Mouse (Mus musculus) layer of hippocampus, postnatal 36 days (tissue): ENCODE measurements around the gene Foxn3. TPM values are rescaled to one million over a fixed set of nuclear protein-coding genes. Genes with fewer than 3 reads are reported as not detected.

Experiments
- DNase-seq, 2 experiments: peaks; one replicate each; pipeline ENCODE4 v3.0.0; 2022
- total RNA-seq, 2 experiments: library from RNA; stranded (reverse); gene quantifications; 2 replicates each; pipeline ENCODE4 v1.2.3; 2021

Gene Foxn3
- total RNA-seq, 2 experiments from 2014 or later: 53.7 to 55.2 TPM

DNA sequence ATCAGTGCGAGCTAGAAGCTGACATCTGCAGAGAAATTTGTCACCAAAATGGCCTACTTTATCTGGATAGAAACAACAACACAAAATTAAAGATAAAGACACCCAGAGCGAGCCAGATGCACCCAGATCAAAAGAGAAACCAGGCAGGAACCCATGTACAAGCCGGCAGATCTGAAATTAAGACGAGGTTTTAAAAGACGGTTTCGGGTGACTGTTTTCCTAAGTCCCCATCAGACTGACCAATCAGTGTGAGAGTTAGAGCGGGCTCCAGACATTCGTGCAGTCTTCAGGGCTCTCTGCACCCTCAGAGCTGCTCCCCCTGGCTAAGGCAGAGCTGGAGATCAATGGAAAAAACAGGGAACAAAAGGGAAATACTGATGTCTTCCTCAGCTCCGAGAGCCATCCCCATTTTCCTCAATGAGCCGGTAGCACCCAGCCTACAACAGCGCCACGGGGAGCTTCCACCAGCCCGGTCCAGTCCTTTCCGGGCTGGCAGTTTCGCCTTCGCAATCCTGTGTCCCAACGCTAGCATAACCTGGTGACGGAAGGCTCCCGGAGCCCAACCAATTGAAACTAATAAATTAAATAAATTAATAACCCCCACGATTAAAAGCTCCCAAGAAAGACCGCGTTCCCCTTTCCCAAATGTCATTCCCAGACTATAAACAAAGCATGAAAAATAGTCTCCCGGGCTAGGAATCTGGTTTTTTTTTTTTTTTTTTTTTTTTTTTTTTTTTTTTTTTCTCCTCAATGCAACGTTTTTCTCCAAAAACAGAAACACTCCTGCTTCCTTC, 1.1 kb downstream of the Foxn3 start:
- DNase-seq: peak; percentile 42 to 64

DNA sequence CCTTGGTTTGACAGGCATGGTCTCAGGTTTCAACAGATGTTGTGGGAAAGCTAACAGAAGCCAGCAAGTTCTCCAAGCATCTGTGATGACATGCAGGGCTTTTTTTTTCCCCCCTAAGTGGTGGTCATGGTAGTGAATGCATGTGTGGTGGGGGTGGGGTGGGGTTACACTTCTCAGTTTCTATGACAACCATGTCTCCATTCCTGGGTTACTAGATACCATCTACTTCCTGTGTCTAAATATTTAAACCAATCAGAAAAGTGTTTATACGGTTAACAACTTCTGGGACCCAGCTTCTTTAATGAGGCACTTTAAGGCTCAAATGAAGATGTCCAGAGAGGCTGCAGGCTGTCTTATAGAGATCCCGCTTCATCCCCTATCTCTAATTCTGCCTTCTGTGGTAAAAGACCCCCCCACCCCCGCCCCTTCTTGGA, 2.0 kb downstream of the Foxn3 start:
- no peak for DNase-seq

DNA sequence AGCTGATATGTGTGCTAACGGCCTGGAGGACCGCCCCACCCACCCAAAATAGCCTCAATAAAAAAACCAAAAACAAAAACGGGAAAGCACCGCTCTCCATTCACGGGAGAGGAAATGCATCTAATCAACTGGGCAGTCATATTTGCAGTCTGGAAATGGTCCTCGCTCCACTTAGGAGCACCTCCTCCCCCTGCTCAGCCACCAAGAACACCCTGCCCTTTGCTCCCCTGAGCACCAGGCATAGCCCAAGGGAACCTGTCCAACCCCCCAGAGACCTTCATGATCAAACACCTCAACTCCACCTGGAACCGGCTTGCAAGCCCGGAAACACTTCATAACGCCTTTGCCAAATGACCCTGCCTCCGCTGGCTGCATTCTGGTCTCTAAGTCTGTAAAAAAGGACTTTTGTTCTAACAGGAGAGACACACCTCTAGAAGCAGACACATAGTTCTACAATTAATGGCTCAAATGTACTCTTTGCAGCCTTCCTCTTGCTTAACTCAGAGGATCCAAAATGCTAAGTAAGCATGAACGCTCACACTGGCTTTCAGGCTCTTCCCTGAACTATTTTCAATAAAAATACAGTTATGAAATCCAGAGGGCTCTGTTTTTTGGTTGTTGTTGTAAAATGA, 2.6 kb downstream of the Foxn3 start:
- no peak for DNase-seq

DNA sequence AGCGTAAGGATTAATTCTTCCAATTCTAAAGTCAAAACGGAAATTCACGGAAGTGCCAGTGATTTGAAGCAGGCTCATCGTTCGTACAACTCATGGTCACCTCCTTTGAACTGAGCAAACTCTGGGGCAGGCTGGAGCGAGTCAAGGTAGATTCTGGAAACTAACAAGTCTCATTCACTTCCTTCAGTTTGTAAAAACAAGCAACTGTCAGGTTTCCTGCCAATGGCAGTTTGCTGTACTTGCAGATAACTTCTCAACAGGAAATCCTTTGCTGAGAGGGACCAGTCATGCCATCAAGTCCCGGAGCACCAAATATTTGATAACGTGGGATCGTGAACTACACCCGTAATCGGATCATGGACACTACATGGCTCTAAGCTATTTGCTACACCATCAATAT, 3.9 kb downstream of the Foxn3 start:
- DNase-seq: no peak

DNA sequence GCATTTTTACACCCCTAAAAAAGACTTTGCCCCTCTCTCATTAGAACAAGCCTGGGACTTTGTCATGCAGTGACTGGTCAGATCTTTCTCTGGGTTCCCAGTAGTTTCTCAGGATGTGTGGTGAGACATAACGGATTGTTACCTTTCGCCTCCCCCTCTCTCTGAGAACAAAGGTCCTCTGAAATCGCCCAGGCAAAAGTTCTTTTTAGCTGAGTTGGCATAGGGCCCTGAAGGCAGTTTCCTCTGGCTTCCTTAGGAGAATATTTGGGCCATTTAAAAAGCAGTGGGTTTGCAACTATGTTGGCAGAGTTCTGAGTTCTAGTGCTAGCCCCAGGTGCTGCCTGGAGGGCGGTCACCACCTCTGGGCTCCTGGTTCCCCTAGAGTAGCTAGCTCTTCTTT, 4.9 kb downstream of the Foxn3 start:
- no peak for DNase-seq

DNA sequence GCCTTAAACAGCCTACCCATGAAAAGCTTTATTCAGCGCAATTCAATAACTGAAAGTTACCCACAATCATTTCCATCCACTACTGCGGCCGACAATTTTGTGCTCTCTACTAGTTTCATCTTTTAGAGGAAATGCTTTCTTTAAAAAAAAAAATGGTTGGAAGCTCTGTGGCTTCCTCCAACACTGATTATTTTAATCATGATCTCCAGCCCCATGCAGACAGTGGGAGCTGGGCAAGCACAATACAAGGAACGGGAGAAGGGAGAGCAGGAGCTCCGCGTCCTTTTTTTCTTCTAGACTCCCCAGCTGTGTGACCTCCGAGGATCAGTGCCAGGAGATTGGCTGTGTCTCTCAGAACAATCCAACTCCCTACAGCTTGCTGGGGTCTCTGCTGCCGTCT, 5.9 kb downstream of the Foxn3 start:
- no peak for DNase-seq

DNA sequence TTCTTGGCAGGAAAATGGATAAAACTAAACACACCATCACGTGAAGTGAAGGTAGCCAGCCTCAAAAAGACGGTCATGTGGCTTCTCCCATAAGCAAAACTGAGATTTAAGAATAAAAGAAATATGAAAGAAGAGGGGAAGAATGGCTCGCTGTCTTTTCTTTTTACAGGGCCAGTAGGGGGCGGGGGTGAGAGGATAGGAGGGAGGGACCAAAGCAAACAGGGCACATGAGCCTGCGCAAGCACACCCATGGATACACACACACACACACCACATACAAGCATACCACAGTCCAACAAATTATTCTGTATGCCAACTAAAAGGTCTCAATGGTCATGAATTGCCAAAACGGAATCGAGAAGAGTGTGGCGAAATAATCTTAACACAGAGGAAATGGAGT, 12.8 kb downstream of the Foxn3 start:
- DNase-seq: no peak

DNA sequence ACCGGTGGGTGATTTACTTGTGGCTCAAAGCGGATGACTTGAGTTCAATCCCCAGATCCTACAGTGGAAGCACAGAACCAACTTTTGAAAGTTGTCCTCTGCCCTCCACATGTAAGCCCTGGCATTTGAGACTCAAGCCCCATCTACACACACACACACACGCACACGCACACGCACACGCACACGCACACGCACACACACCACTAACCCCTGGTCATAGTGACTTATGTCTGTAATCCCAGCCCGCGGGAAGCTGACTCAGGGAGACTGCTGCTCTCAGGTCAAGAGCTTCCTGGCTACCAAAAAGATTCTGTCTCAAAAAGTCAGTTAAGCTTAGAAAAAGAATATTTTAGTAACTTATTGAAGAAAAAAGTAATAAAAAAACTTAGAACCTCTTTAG, 13.6 kb downstream of the Foxn3 start:
- no peak for DNase-seq

DNA sequence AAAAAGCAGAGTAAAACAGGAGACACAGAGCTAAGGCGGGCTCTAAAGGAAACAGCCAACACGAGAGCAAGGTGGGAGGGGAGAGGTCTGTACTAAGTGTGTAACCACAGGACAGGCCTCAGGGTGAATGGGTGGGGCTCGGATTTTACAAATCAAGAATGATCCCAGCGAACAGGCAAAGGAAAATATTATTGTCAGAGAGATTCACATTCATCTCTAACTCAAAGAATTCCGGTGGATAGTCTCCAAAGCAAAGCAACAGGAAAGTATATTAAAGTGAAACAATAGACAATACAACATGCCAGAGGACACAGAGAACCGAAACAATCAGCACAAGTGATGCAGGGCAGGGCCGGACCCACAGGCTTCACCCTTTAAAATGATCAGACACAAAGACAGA, 15.0 kb downstream of the Foxn3 start:
- DNase-seq: no peak

DNA sequence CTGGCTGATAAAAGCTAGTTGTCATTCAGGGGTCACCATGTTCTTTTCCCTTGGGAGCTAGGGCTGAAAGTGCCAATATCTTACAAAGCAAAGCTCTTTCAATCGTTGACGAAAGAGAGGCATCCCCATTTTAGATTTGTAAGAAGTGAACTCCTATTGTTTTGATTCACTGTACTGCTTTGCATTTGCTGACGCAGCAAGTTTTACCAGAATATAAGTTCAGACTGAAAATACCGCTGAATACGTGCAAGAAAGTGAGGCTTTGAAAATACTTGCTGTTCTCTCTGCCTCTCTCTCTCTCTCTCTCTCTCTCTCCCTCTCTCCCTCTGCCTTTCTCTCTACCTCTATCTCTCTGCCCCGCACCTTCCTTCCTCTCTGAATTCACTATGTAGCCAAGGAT, 16.1 kb downstream of the Foxn3 start:
- no peak for DNase-seq

DNA sequence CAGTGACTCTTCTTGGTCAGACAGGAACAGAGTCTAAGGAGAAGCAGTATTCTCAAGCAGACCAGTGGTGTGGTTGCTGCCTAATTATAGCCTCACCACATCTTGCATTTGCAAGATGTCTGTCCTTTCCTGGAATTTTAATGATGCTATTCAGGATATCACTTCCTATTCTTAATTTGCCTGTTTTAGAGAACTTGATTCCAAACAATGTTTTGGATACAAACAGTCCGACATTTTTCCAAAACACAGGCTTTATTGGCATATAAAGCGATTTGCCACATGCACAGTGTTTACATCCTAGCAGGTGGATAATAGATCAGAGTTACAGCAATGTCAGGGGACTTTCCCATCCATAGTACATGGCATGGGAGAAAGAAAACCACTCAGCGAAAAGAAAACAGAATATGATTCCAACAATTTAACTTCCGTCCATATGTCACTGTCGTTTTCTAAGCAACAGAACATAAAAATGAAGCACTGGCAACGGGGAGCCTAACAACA, 18.1 kb downstream of the Foxn3 start:
- DNase-seq: no peak

DNA sequence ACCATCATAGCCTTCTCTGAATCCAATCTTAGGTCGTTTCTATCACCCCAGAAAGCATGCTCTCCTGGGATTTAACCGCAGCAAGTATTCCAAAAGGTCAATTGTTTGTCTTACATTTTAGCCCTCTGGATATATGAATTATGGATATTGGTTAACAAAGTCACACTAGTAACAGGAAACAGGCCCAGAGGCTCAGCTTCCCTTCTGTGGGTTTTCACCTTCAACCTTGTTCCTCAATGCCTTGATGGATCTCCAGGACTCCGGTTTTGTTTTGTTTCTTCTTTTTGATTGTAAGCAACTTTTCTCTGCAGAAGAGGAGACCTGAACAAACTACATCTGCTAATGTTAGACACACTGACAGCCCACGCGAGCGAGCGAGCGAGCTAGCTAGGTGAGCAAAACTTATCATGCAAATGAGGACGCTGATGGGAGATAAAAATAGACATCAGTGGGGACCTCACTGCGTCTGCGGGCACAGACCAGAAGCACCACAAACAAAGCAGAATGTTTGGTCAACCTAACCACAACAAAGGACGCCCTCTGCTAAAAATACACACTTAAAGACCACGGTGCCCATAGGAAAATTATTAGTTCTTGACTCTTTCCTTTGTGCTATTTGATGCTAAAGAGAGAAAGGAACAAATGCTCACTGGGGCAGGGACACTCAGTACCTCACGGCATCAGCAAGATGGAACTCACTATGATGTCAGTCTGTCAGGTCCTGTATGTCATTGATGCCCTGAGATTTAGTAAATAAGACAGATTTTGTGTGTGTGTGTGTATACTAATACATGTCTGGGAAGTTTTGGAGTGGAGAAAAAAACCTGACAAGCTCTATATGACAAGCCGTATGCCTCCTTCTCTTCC, 18.9 kb downstream of the Foxn3 start:
- DNase-seq: no peak

DNA sequence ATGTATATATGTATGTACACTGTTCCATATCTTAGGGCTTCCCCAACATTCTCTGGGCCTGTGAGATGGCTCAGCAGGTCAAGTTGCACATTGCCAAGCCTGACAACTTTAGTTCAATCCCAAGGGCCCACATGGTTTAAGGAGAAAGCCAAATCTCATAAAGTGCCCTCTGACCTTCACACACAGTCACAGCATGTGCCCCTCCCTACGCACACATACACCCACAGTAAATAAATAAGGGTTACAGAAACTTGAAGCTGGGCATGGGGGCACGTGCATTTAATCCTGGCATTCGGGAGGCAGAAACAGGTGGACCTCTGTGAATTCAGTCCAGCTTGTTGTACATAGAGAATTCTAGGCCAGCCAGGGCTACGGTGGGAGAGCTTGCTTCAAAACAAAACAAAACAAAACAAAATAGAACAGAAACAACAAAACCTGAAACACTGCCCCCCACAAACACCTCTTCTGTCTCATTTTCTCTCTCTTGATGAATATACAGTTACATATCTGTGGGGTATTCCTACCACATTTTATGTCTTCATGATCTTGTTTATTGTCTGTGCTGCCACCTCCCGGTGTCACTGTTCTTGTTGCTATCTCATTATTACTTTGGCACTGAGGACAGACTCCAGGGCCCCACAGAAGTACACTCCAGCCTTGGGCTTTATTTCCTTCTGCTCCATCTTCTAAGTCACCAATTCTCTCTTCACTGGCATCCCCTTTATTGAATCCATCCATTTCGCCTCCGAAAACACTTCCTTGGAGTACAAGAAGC, 19.8 kb downstream of the Foxn3 start:
- DNase-seq: no peak

DNA sequence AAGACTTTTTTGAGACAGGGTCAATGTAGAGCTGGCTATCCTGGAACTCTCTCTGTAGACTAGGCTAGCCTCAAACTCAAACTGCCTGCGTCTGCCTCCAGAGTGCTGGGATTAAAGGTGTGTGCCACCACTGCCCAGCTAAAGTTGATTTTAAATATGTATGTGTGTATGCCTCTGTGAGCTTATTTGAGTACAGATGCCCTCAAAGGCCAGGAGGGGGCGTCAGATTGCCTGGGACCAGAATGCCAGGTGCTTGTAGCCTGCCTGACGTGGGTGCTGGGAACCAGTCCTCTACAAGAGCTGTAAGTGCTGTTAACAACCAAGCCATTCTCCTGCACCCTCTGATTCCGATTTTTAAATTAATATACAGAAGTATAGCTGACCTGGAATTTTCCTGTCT, 23.2 kb downstream of the Foxn3 start:
- no peak for DNase-seq

DNA sequence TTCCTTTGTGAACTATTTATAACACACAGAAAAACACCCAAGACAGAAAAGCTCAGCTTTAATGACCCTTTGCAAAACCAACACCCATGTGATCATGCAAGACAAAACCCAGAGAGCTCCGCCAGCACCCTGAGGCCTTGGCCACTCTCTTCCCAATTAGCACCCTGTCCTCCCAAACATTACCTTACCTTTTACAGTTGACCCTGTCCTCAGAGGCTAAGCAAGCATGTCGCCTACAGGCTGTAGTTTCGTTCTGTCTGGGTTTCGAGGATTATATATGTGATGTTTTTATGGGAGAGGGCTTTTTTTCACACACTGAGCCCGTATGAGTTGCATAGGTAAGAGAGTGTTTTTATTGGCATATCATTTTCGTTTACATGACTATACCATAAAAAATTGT, 26.1 kb downstream of the Foxn3 start:
- no peak for DNase-seq

DNA sequence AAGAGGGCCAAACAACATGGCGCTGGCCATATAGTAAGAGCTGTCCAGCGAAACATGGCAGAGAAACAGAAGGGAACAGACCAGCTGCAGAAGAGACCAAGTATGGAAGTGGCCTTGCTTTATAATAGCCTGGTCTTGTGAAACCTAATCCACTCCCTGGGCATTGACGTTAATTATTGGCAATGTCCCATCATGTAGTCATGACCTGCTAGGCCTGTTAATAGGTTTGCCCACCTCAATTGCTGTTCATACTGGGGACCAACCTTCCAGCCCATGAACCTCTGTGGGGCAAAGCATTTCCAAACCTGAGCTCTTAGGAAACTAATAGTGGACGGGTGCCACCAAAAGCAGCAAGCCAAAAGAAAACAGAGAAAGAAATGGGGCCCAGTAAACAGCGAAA, 27.0 kb downstream of the Foxn3 start:
- DNase-seq: no peak

DNA sequence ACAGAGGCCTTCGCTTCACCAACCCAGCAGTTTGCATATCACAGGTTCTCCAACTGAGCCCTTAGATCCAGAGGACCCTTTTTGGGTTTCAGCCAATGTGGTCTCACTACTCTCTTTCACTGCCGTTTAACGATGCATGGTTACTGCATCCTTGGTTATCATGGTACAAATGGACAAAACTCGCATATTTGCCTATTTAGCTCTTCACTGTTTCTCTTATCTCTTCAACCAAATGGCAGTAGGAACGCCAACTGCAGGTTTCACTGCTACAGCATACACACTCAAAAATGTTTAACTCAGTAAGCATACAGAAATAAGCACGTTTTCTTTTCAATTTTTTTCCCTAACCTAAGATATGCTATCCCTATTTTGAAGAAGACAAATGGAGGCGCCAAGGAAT, 31.0 kb downstream of the Foxn3 start:
- DNase-seq: no peak

DNA sequence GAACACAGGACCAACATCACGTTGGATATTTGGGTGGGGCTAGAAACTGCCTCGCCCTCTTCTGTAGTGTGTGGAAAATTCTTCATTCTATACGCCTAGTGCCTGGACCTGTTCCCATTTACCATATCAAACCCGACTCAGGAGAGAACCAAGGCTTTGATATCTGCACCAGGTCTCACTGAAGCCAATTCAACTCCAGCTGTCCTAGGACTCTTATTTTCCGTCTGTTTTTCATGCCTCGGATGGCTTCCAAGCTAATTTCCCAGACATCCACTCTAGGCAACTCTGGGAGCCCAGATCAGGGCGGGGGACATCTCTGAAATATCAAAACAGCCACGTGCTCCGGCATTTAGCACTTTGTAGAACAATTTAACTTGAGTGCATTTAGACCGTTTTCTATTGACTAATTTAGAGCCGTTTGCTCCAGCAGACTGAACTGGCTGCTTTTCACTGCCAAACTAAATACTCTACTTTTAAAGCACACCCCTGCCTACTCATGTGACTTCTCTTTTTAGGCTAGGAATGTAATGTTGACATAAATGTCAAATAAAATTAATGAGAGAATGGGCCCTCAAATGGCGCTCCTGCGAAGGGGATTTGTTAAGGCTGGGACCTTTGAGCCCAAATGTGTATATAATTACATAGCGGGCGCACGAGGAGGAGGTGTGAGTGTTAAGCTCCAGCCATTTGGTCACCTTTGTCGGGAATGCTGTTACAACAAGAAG, 33.5 kb downstream of the Foxn3 start:
- DNase-seq: no peak

DNA sequence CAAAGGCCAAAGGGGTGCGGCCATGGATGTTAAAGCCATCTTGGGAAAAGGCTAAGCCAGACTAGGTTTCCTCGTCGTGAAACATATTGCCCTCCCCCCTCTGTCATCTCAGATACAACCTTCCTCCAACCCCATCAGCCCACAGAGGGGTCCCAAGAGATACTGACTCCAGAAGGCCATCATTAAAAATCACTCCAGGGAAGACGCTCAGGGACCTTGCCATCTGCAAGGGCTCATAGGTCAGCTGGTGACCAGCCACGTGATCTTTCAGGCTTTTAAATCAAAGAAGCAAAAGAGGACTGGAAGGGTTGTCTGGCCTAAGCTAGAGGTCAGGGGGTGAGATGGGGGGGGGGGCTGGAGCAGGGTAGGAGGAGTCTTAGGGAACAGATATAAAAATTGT, 34.4 kb downstream of the Foxn3 start:
- DNase-seq: no peak

DNA sequence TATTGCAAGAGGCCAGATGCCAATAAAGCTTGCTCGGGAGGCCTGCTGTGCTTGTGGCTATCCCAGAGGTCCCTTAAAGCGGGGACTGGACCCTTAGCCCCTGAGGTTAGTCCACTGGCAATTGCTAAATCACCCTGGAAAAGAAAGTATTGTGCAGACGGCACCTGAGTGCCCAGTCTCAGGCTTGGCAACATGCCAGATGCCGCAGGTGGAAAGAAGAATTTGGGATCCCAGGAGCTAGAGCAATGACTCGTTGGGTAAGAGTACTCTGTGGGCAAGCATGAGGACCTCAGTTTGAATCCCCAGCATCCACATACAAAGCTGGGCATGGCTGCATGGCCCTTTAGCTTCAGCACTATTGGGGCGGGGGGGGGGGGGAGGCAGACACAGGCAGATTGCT, 35.9 kb downstream of the Foxn3 start:
- DNase-seq: no peak

DNA sequence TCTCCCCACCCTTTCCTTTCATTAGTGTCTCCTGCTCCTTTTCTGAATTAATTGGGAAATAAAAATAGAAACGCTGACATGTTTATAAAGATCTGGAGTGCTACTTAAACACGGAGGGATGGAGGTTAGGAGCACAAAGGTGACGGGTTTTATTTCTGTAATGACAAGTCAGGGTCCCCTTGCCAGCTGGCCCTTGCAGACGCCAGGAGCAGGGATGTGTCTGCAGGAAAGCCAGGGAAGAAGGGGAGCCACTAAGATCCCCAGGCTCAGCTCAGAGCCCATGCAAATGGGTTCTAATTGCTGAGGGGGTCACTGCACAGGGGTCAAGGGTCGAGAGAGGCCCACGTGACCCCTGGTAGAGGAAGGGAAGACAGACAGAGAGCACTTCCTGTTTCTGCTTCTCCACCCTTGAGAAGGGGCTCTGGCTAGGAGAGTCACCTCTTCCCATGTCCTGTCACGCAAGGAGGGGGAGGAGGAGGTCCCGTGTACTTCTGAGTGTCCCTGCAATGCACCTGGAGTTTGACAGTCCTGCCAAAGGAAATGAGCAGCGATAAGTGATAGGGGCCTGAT, 36.7 kb downstream of the Foxn3 start:
- no peak for DNase-seq
